30 mouse cellular contexts compared by ENCODE assay signal in the genomic region with DNA sequence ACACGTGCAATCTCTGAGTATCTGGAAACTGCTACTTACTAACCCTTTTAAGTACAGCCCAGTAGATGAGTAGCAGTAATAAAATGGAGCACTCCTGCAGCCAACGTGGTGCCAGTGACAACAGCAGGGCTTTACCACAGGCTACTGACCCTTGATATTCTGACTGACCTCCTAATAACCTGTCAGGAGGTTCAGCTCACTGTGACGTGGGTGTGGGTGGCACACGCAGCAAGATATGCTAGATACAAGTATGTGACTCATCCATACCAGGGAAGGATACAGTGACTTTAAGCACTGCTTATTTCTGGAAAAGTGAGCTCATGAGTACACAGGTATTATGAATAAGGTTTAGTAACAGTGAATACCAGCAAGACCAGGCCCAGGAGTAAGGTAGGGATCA. TPM values are rescaled to one million over a fixed set of nuclear protein-coding genes. Genes with fewer than 3 reads are reported as not detected.
DNase-seq lines count a peak whose midpoint lies in the region; ATAC-seq and TF ChIP-seq lines count a peak whose summit lies in the region.
"Had no signal": no experiment of that assay in that cellular context is flagged by ENCODE, and none has a peak within 500 bp of the region (broad histone marks: within the 10 kb centered on the region; RNA-seq: fewer than 3 reads in every experiment).

No protein-coding gene starts in this region.

- H3K9ac ChIP-seq in liver, postnatal 0 days (replicated peaks), result no peak overlapping the region
- H3K9ac ChIP-seq in liver, embryonic 11.5 days (ENCODE audit: low read depth, low read length), result no peak overlapping the region
- H3K9ac ChIP-seq in intestine, postnatal 0 days (ENCODE audit: low read depth, low read length), result no peak overlapping the region
- H3K9ac ChIP-seq: liver, embryonic 13.5 days; lung, embryonic 14.5 days; midbrain, embryonic 15.5 days; neural tube, embryonic 12.5 days had no signal

- H3K9me3 ChIP-seq in liver, postnatal 0 days (ENCODE audit: low read length), result no peaks in the 10 kb centered on the region
- no peaks in the 10 kb centered on the region for H3K9me3 ChIP-seq in liver, embryonic 11.5 days (ENCODE audit: control insufficient read depth, low read length)
- no peaks in the 10 kb centered on the region for H3K9me3 ChIP-seq in intestine, postnatal 0 days (ENCODE audit: control insufficient read depth)
- H3K9me3 ChIP-seq: G1E; heart, embryonic 10.5 days; liver, embryonic 13.5 days; midbrain, embryonic 15.5 days; neural tube, embryonic 12.5 days had no signal

- 62% methylated on average over 4 of the region's 4 CpGs for WGBS in liver, postnatal 0 days (ENCODE audit: insufficient replicate concordance)
- 64% methylated on average over 4 of the region's 4 CpGs for WGBS in liver, embryonic 11.5 days
- WGBS in intestine, postnatal 0 days, result 32% methylated on average over 4 of the region's 4 CpGs

- peaks cover 63% of the 10 kb centered on the region for H3K36me3 ChIP-seq in liver, postnatal 0 days (replicated peaks; ENCODE audit: insufficient read depth, low read length)
- H3K36me3 ChIP-seq in liver, embryonic 11.5 days (ENCODE audit: control insufficient read depth, insufficient read depth, low read length), result peaks cover 55% of the 10 kb centered on the region
- H3K36me3 ChIP-seq in intestine, postnatal 0 days (ENCODE audit: control insufficient read depth, insufficient read depth), result peaks cover 66% of the 10 kb centered on the region

- peak; percentile 72 for ATAC-seq in liver, postnatal 0 days
- ATAC-seq in liver, embryonic 11.5 days (replicated peaks; ENCODE audit: low FRiP score), result no peak
- ATAC-seq in intestine, postnatal 0 days, result peak; percentile 86
- no peak for ATAC-seq in megakaryocyte, adult 5-6 weeks (ENCODE audit: poor library complexity, severe bottlenecking)
- ATAC-seq: activated CD4-positive, CD25-positive, alpha-beta regulatory T cell, adult 4 months; forebrain, embryonic 14.5 days; hindbrain, postnatal 0 days; midbrain, embryonic 15.5 days had no signal

- peaks cover 25% of the 10 kb centered on the region for H3K4me1 ChIP-seq in liver, postnatal 0 days (ENCODE audit: insufficient read depth)
- no peaks in the 10 kb centered on the region for H3K4me1 ChIP-seq in liver, embryonic 11.5 days (replicated peaks; ENCODE audit: control insufficient read depth, insufficient read depth, low read length)
- H3K4me1 ChIP-seq in intestine, postnatal 0 days (replicated peaks; ENCODE audit: control insufficient read depth, insufficient read depth, low read length), result no peaks in the 10 kb centered on the region

- intact Hi-C loops in gastrocnemius, adult 2 months (cut with DNase I), result no loop called here
- intact Hi-C loops in gastrocnemius, postnatal 14 days (cut with DNase I; ENCODE audit: low total_unique reads), result no loop called here

- no peak overlapping the region for H3K4me2 ChIP-seq in liver, postnatal 0 days (ENCODE audit: low read depth, low read length)
- no peak overlapping the region for H3K4me2 ChIP-seq in liver, embryonic 11.5 days
- H3K4me2 ChIP-seq in intestine, postnatal 0 days (replicated peaks; ENCODE audit: low read depth), result no peak overlapping the region
- H3K4me2 ChIP-seq: liver, embryonic 13.5 days; lung, embryonic 14.5 days; midbrain, embryonic 15.5 days; neural tube, embryonic 12.5 days had no signal

- no peak for TF ChIP-seq CTCF in gastrocnemius, adult 2 months (IDR thresholded peaks at IDR 0.05)
- no peak for TF ChIP-seq CTCF in liver, postnatal 0 days (IDR thresholded peaks at IDR 0.05; ENCODE audit: low read depth)
- TF ChIP-seq CTCF in intestine, postnatal 0 days (IDR thresholded peaks at IDR 0.05; ENCODE audit: low read depth), result no peak

- no peak for TF ChIP-seq EP300 in liver, postnatal 0 days (IDR thresholded peaks at IDR 0.05; ENCODE audit: low read depth)

- H3K27ac ChIP-seq in gastrocnemius, adult 2 months, result peak overlapping the region; percentile 56; the same call in 1 of the 2 replicates
- H3K27ac ChIP-seq in liver, postnatal 0 days (ENCODE audit: low read depth), result no peak overlapping the region
- no peak overlapping the region for H3K27ac ChIP-seq in liver, embryonic 11.5 days (ENCODE audit: low read depth, low read length)
- peak overlapping the region; percentile 72 for H3K27ac ChIP-seq in intestine, postnatal 0 days (ENCODE audit: low read depth, low read length)
- H3K27ac ChIP-seq: heart, embryonic 10.5 days; hindbrain, postnatal 0 days; liver, embryonic 13.5 days; midbrain, embryonic 15.5 days; neural tube, embryonic 12.5 days had no signal

- DNase-seq in gastrocnemius, adult 2 months, result no peak
- no peak for DNase-seq in gastrocnemius, postnatal 14 days
- DNase-seq in liver, postnatal 0 days, result no peak
- no peak for DNase-seq in liver, embryonic 11.5 days (ENCODE audit: low spot score)
- DNase-seq in layer of hippocampus, postnatal 10 days (ENCODE audit: low spot score in 2 of 2), result no peak
- DNase-seq: adrenal gland, postnatal 10 days; B cell, adult 2 months; cerebellum, adult 2 months; cerebellum, postnatal 25 days; gastrocnemius, postnatal 25 days; heart, postnatal 14 days; kidney, adult 18-20 months; kidney, postnatal 10 days; left cerebral cortex, postnatal 4 days; liver, embryonic 13.5 days; lung, embryonic 14.5 days; lung, postnatal 4 days; right cerebral cortex, postnatal 25 days; thymus, adult 18-20 months; thymus, postnatal 36 days had no signal

- H3K27me3 ChIP-seq in liver, postnatal 0 days (ENCODE audit: insufficient read depth, low read length), result no peaks in the 10 kb centered on the region
- no peaks in the 10 kb centered on the region for H3K27me3 ChIP-seq in liver, embryonic 11.5 days (replicated peaks; ENCODE audit: control insufficient read depth, insufficient read depth, low read length)
- H3K27me3 ChIP-seq in intestine, postnatal 0 days (replicated peaks; ENCODE audit: control insufficient read depth, insufficient read depth, low read length), result no peaks in the 10 kb centered on the region
- H3K27me3 ChIP-seq: CH12.LX; liver, embryonic 13.5 days; midbrain, embryonic 15.5 days; neural tube, embryonic 12.5 days had no signal

- no peak overlapping the region for H3K4me3 ChIP-seq in gastrocnemius, adult 2 months
- no peak overlapping the region for H3K4me3 ChIP-seq in liver, postnatal 0 days (ENCODE audit: low read depth, low read length)
- no peak overlapping the region for H3K4me3 ChIP-seq in liver, embryonic 11.5 days (ENCODE audit: low read depth, low read length)
- H3K4me3 ChIP-seq in intestine, postnatal 0 days (ENCODE audit: low read depth, low read length), result no peak overlapping the region
- H3K4me3 ChIP-seq: heart, embryonic 10.5 days; liver, embryonic 13.5 days; midbrain, embryonic 15.5 days; neural tube, embryonic 12.5 days had no signal

RNA-seq across cellular contexts. Expression of a gene that starts 9.8 kb away (rescaled TPM):
- total RNA-seq in gastrocnemius, adult 2 months (2021), result 100 to 1,000 TPM in 1 of 2 experiments, 10 to 100 TPM in 1; 92.2 to 105 TPM
- 100 to 1,000 TPM; 110 to 114 TPM for total RNA-seq in gastrocnemius, postnatal 14 days (2021)
- 124 and 132 TPM in 2 replicates for polyA plus RNA-seq in liver, postnatal 0 days (2015; fragmentation: Nextera tagmentation; extraction: Ambion mirVana)
- 401 and 428 TPM in 2 replicates for polyA plus RNA-seq in liver, embryonic 11.5 days (2014; fragmentation: Nextera tagmentation; extraction: Ambion mirVana)
- 217 and 232 TPM in 2 replicates for polyA plus RNA-seq in intestine, postnatal 0 days (2015; fragmentation: Nextera tagmentation; extraction: Ambion mirVana)
- 100 to 1,000 TPM; 285 to 302 TPM for total RNA-seq in layer of hippocampus, postnatal 10 days (2021)
- 160 and 176 TPM in 2 replicates for total RNA-seq in megakaryocyte, adult 5-6 weeks (2015)
- 191 and 197 TPM in 2 replicates for total RNA-seq in megakaryocyte, adult 5-6 weeks (2017)

RNA-seq across cellular contexts. Expression of a gene that starts 14.7 kb away (rescaled TPM):
- total RNA-seq in gastrocnemius, adult 2 months (2021), result 1 to 10 TPM in 1 of 2 experiments, under 1 TPM in 1; 0.87 to 1.2 TPM
- total RNA-seq in gastrocnemius, postnatal 14 days (2021), result 1 to 10 TPM; 1.3 to 1.5 TPM
- 2.4 TPM in 2 replicates for polyA plus RNA-seq in liver, postnatal 0 days (2015; fragmentation: Nextera tagmentation; extraction: Ambion mirVana)
- polyA plus RNA-seq in liver, embryonic 11.5 days (2014; fragmentation: Nextera tagmentation; extraction: Ambion mirVana), result 2.0 and 2.1 TPM in 2 replicates
- 1.3 and 1.4 TPM in 2 replicates for polyA plus RNA-seq in intestine, postnatal 0 days (2015; fragmentation: Nextera tagmentation; extraction: Ambion mirVana)
- total RNA-seq in layer of hippocampus, postnatal 10 days (2021), result 1 to 10 TPM; 2.0 to 3.7 TPM
- 87.7 and 91.1 TPM in 2 replicates for total RNA-seq in megakaryocyte, adult 5-6 weeks (2015)
- 109 and 115 TPM in 2 replicates for total RNA-seq in megakaryocyte, adult 5-6 weeks (2017)

RNA-seq across cellular contexts. Expression of a gene that starts 48.3 kb away (rescaled TPM):
- 10 to 100 TPM; 18.3 to 19.8 TPM for total RNA-seq in gastrocnemius, adult 2 months (2021)
- 10 to 100 TPM; 12.4 to 14.1 TPM for total RNA-seq in gastrocnemius, postnatal 14 days (2021)
- 75.4 and 81.4 TPM in 2 replicates for polyA plus RNA-seq in liver, postnatal 0 days (2015; fragmentation: Nextera tagmentation; extraction: Ambion mirVana)
- 363 and 374 TPM in 2 replicates for polyA plus RNA-seq in liver, embryonic 11.5 days (2014; fragmentation: Nextera tagmentation; extraction: Ambion mirVana)
- polyA plus RNA-seq in intestine, postnatal 0 days (2015; fragmentation: Nextera tagmentation; extraction: Ambion mirVana), result 88.6 and 93.2 TPM in 2 replicates
- 10 to 100 TPM; 63.0 to 65.2 TPM for total RNA-seq in layer of hippocampus, postnatal 10 days (2021)
- total RNA-seq in megakaryocyte, adult 5-6 weeks (2015), result 161 and 172 TPM in 2 replicates
- 110 and 115 TPM in 2 replicates for total RNA-seq in megakaryocyte, adult 5-6 weeks (2017)

RNA-seq across cellular contexts. Expression of a gene that starts 58.9 kb away (rescaled TPM):
- 1 to 10 TPM; 1.5 to 2.2 TPM for total RNA-seq in gastrocnemius, adult 2 months (2021)
- total RNA-seq in gastrocnemius, postnatal 14 days (2021), result 1 to 10 TPM; 5.5 to 7.2 TPM
- 0.59 and 0.73 TPM in 2 replicates for polyA plus RNA-seq in liver, postnatal 0 days (2015; fragmentation: Nextera tagmentation; extraction: Ambion mirVana)
- polyA plus RNA-seq in liver, embryonic 11.5 days (2014; fragmentation: Nextera tagmentation; extraction: Ambion mirVana), result 1.7 and 1.8 TPM in 2 replicates
- polyA plus RNA-seq in intestine, postnatal 0 days (2015; fragmentation: Nextera tagmentation; extraction: Ambion mirVana), result 1.7 and 1.8 TPM in 2 replicates
- 10 to 100 TPM; 59.1 to 67.5 TPM for total RNA-seq in layer of hippocampus, postnatal 10 days (2021)
- total RNA-seq in megakaryocyte, adult 5-6 weeks (2015), result 9.5 and 11.8 TPM in 2 replicates
- 7.5 and 8.3 TPM in 2 replicates for total RNA-seq in megakaryocyte, adult 5-6 weeks (2017)

Comparison
In these comparisons a context has a peak if more than half of its experiments do, and no peak if none do; other contexts are left out.
1. ATAC-seq: peak in liver, postnatal 0 days (single experiment) and intestine, postnatal 0 days (single experiment); none in liver, embryonic 11.5 days (single experiment) and megakaryocyte, adult 5-6 weeks (single experiment).
2. H3K27ac ChIP-seq: peak in gastrocnemius, adult 2 months (single experiment) and intestine, postnatal 0 days (single experiment); none in liver, postnatal 0 days (single experiment) and liver, embryonic 11.5 days (single experiment).
3. RNA of a gene that starts 14.7 kb away (total RNA-seq): 87.7 to 115 TPM in megakaryocyte, adult 5-6 weeks; 2.0 to 3.7 TPM in layer of hippocampus, postnatal 10 days, 1.3 to 1.5 TPM in gastrocnemius, postnatal 14 days and 0.87 to 1.2 TPM in gastrocnemius, adult 2 months; every median in the first group is over 10 times any median in the second.